ENCODE assay signal across 8 mouse cellular contexts in genomic region chr17:35860831-35861197, GRCm38 (mm10). TPM values are rescaled to one million over a fixed set of nuclear protein-coding genes. Genes with fewer than 3 reads are reported as not detected.
DNase-seq lines count a peak whose midpoint lies in the region; ATAC-seq and TF ChIP-seq lines count a peak whose summit lies in the region.

No protein-coding gene starts in this region.

- DNase-seq in left cerebral cortex, adult 2 months (ENCODE audit: extremely low spot score in 1 of 2, low spot score in 2 of 2): no peak
- no peak for DNase-seq in left cerebral cortex, postnatal 36 days (ENCODE audit: low spot score in 2 of 2)
- no peak for DNase-seq in neural tube, embryonic 11.5 days (ENCODE audit: low spot score)
- DNase-seq in layer of hippocampus, postnatal 25 days (ENCODE audit: extremely low spot score in 1 of 2, low spot score in 1 of 2): no peak
- no peak for DNase-seq in left cerebral cortex, postnatal 4 days
- no peak for DNase-seq in left cerebral cortex, adult 18-20 months (ENCODE audit: low spot score in 2 of 2)

- H3K27ac ChIP-seq in left cerebral cortex, adult 2 months: peak overlapping the region; percentile 51
- H3K27ac ChIP-seq in embryonic facial prominence, embryonic 15.5 days (replicated peaks): peak overlapping the region; percentile 97
- no peak overlapping the region for H3K27ac ChIP-seq in intestine, postnatal 0 days (ENCODE audit: low read depth, low read length)
- H3K27ac ChIP-seq in neural tube, embryonic 11.5 days (ENCODE audit: low read depth, low read length): peak overlapping the region; percentile 73; the same call in 1 of the 2 replicates

- no peak for ATAC-seq in embryonic facial prominence, embryonic 15.5 days (ENCODE audit: insufficient number of reproducible peaks, low FRiP score, low TSS enrichment, low read depth)
- ATAC-seq in intestine, postnatal 0 days: no peak
- ATAC-seq in neural tube, embryonic 11.5 days (ENCODE audit: insufficient read depth, low FRiP score, low TSS enrichment): no peak

- no peak for TF ChIP-seq CTCF in left cerebral cortex, adult 2 months (IDR thresholded peaks at IDR 0.05)
- TF ChIP-seq CTCF in intestine, postnatal 0 days (IDR thresholded peaks at IDR 0.05; ENCODE audit: low read depth): no peak

- H3K4me2 ChIP-seq in embryonic facial prominence, embryonic 15.5 days (replicated peaks): peak overlapping the region; percentile 67
- H3K4me2 ChIP-seq in intestine, postnatal 0 days (replicated peaks; ENCODE audit: low read depth): peak overlapping the region; percentile 81
- peak overlapping the region; percentile 57 for H3K4me2 ChIP-seq in neural tube, embryonic 11.5 days (ENCODE audit: low read depth)

- no peaks in the 10 kb centered on the region for H3K9me3 ChIP-seq in embryonic facial prominence, embryonic 15.5 days (replicated peaks)
- H3K9me3 ChIP-seq in intestine, postnatal 0 days (ENCODE audit: control insufficient read depth): no peaks in the 10 kb centered on the region
- no peaks in the 10 kb centered on the region for H3K9me3 ChIP-seq in neural tube, embryonic 11.5 days (ENCODE audit: control insufficient read depth, low read length)

- WGBS in embryonic facial prominence, embryonic 15.5 days: 2% methylated on average over 12 of the region's 12 CpGs
- 6% methylated on average over 12 of the region's 12 CpGs for WGBS in intestine, postnatal 0 days
- 6% methylated on average over 12 of the region's 12 CpGs for WGBS in neural tube, embryonic 11.5 days

- H3K9ac ChIP-seq in embryonic facial prominence, embryonic 15.5 days: peak overlapping the region; percentile 79
- peak overlapping the region; percentile 53 for H3K9ac ChIP-seq in intestine, postnatal 0 days (ENCODE audit: low read depth, low read length)
- no peak overlapping the region; the same call in 1 of the 2 replicates for H3K9ac ChIP-seq in neural tube, embryonic 11.5 days (ENCODE audit: low read length)

- no peaks in the 10 kb centered on the region for H3K27me3 ChIP-seq in embryonic facial prominence, embryonic 15.5 days
- no peaks in the 10 kb centered on the region for H3K27me3 ChIP-seq in intestine, postnatal 0 days (replicated peaks; ENCODE audit: control insufficient read depth, insufficient read depth, low read length)
- H3K27me3 ChIP-seq in neural tube, embryonic 11.5 days (ENCODE audit: control insufficient read depth, insufficient read depth, low read length): no peaks in the 10 kb centered on the region

- intact Hi-C loops in left cerebral cortex, adult 2 months (cut with DNase I): loop anchor here (2.0 kb wide), 1 partner anchor 20 kb away; the partner anchor contains the start of gene Mdc1
- intact Hi-C loops in left cerebral cortex, postnatal 36 days (cut with DNase I): no loop called here
- intact Hi-C loops in left cerebral cortex, postnatal 4 days (cut with DNase I): no loop called here

- peaks cover 31% of the 10 kb centered on the region for H3K4me1 ChIP-seq in embryonic facial prominence, embryonic 15.5 days
- no peaks in the 10 kb centered on the region for H3K4me1 ChIP-seq in intestine, postnatal 0 days (replicated peaks; ENCODE audit: control insufficient read depth, insufficient read depth, low read length)
- H3K4me1 ChIP-seq in neural tube, embryonic 11.5 days (ENCODE audit: control insufficient read depth, insufficient read depth, low read length): no peaks in the 10 kb centered on the region; the same call in 1 of the 2 replicates

- peaks cover 16% of the 10 kb centered on the region for H3K36me3 ChIP-seq in embryonic facial prominence, embryonic 15.5 days
- peaks cover 9% of the 10 kb centered on the region; the same call in 1 of the 2 replicates for H3K36me3 ChIP-seq in intestine, postnatal 0 days (ENCODE audit: control insufficient read depth, insufficient read depth)
- H3K36me3 ChIP-seq in neural tube, embryonic 11.5 days (ENCODE audit: control insufficient read depth, insufficient read depth, low read length): 0 out of 2 replicates have a peak, but pooled peaks cover 3% of the 10 kb centered on the region

- peak overlapping the region; percentile 97 for H3K4me3 ChIP-seq in left cerebral cortex, adult 2 months
- H3K4me3 ChIP-seq in embryonic facial prominence, embryonic 15.5 days (replicated peaks): peak overlapping the region; percentile 92
- peak overlapping the region; percentile 73 for H3K4me3 ChIP-seq in intestine, postnatal 0 days (ENCODE audit: low read depth, low read length)
- H3K4me3 ChIP-seq in neural tube, embryonic 11.5 days (ENCODE audit: low read depth, low read length): peak overlapping the region; percentile 57

RNA-seq across cellular contexts. Expression of gene Nrm, which starts 0.3 kb away (rescaled TPM):
- total RNA-seq in left cerebral cortex, adult 2 months (2021): 1 to 10 TPM; 2.1 to 4.1 TPM
- total RNA-seq in left cerebral cortex, postnatal 36 days (2021): 1 to 10 TPM; 2.3 to 3.1 TPM
- polyA plus RNA-seq in embryonic facial prominence, embryonic 15.5 days (2015; fragmentation: Nextera tagmentation; extraction: Ambion mirVana): 53.2 and 55.2 TPM in 2 replicates
- 19.8 and 20.6 TPM in 2 replicates for polyA plus RNA-seq in intestine, postnatal 0 days (2015; fragmentation: Nextera tagmentation; extraction: Ambion mirVana)
- 47.3 and 50.3 TPM in 2 replicates for polyA plus RNA-seq in neural tube, embryonic 11.5 days (2014; fragmentation: Nextera tagmentation; extraction: Ambion mirVana)
- total RNA-seq in layer of hippocampus, postnatal 25 days (2021): 1 to 10 TPM; 2.1 to 3.5 TPM
- total RNA-seq in left cerebral cortex, postnatal 4 days (2021): 1 to 10 TPM; 6.1 to 7.0 TPM
- 1 to 10 TPM; 2.0 to 2.6 TPM for total RNA-seq in left cerebral cortex, adult 18-20 months (2021)

RNA-seq across cellular contexts. Expression of gene Ppp1r18, which starts 4.6 kb away (rescaled TPM):
- 10 to 100 TPM in 1 of 2 experiments, 1 to 10 TPM in 1; 8.5 to 10.8 TPM for total RNA-seq in left cerebral cortex, adult 2 months (2021)
- 1 to 10 TPM; 9.2 to 9.3 TPM for total RNA-seq in left cerebral cortex, postnatal 36 days (2021)
- polyA plus RNA-seq in embryonic facial prominence, embryonic 15.5 days (2015; fragmentation: Nextera tagmentation; extraction: Ambion mirVana): 28.5 and 30.3 TPM in 2 replicates
- 15.2 and 15.6 TPM in 2 replicates for polyA plus RNA-seq in intestine, postnatal 0 days (2015; fragmentation: Nextera tagmentation; extraction: Ambion mirVana)
- 34.9 and 39.3 TPM in 2 replicates for polyA plus RNA-seq in neural tube, embryonic 11.5 days (2014; fragmentation: Nextera tagmentation; extraction: Ambion mirVana)
- total RNA-seq in layer of hippocampus, postnatal 25 days (2021): 10 to 100 TPM in 1 of 2 experiments, 1 to 10 TPM in 1; 9.5 to 10.5 TPM
- 10 to 100 TPM; 43.3 to 52.7 TPM for total RNA-seq in left cerebral cortex, postnatal 4 days (2021)
- total RNA-seq in left cerebral cortex, adult 18-20 months (2021): 1 to 10 TPM; 8.9 to 9.1 TPM

RNA-seq across cellular contexts. Expression of gene Dhx16, which starts 18.8 kb away (rescaled TPM):
- 10 to 100 TPM; 30.0 to 39.7 TPM for total RNA-seq in left cerebral cortex, adult 2 months (2021)
- 10 to 100 TPM; 26.0 to 32.0 TPM for total RNA-seq in left cerebral cortex, postnatal 36 days (2021)
- polyA plus RNA-seq in embryonic facial prominence, embryonic 15.5 days (2015; fragmentation: Nextera tagmentation; extraction: Ambion mirVana): 40.7 and 50.6 TPM in 2 replicates
- 17.2 and 18.1 TPM in 2 replicates for polyA plus RNA-seq in intestine, postnatal 0 days (2015; fragmentation: Nextera tagmentation; extraction: Ambion mirVana)
- 42.9 and 51.3 TPM in 2 replicates for polyA plus RNA-seq in neural tube, embryonic 11.5 days (2014; fragmentation: Nextera tagmentation; extraction: Ambion mirVana)
- 10 to 100 TPM; 25.5 to 29.9 TPM for total RNA-seq in layer of hippocampus, postnatal 25 days (2021)
- 10 to 100 TPM; 37.4 to 38.8 TPM for total RNA-seq in left cerebral cortex, postnatal 4 days (2021)
- total RNA-seq in left cerebral cortex, adult 18-20 months (2021): 10 to 100 TPM; 30.6 to 32.3 TPM

RNA-seq across cellular contexts. Expression of gene Mdc1, which starts 19.5 kb away (rescaled TPM):
- 10 to 100 TPM; 14.6 to 17.8 TPM for total RNA-seq in left cerebral cortex, adult 2 months (2021)
- 10 to 100 TPM; 16.5 to 16.9 TPM for total RNA-seq in left cerebral cortex, postnatal 36 days (2021)
- 12.0 and 16.1 TPM in 2 replicates for polyA plus RNA-seq in embryonic facial prominence, embryonic 15.5 days (2015; fragmentation: Nextera tagmentation; extraction: Ambion mirVana)
- polyA plus RNA-seq in intestine, postnatal 0 days (2015; fragmentation: Nextera tagmentation; extraction: Ambion mirVana): 2.3 and 2.7 TPM in 2 replicates
- 15.0 and 18.3 TPM in 2 replicates for polyA plus RNA-seq in neural tube, embryonic 11.5 days (2014; fragmentation: Nextera tagmentation; extraction: Ambion mirVana)
- 10 to 100 TPM; 12.1 to 16.5 TPM for total RNA-seq in layer of hippocampus, postnatal 25 days (2021)
- total RNA-seq in left cerebral cortex, postnatal 4 days (2021): 10 to 100 TPM; 30.1 to 30.4 TPM
- total RNA-seq in left cerebral cortex, adult 18-20 months (2021): 10 to 100 TPM; 17.6 to 17.7 TPM

RNA-seq across cellular contexts. Expression of gene Tubb5, which starts 22.7 kb away (rescaled TPM):
- total RNA-seq in left cerebral cortex, adult 2 months (2021): 100 to 1,000 TPM; 417 to 433 TPM
- 100 to 1,000 TPM; 441 to 478 TPM for total RNA-seq in left cerebral cortex, postnatal 36 days (2021)
- 823 TPM in 2 replicates for polyA plus RNA-seq in embryonic facial prominence, embryonic 15.5 days (2015; fragmentation: Nextera tagmentation; extraction: Ambion mirVana)
- 233 and 240 TPM in 2 replicates for polyA plus RNA-seq in intestine, postnatal 0 days (2015; fragmentation: Nextera tagmentation; extraction: Ambion mirVana)
- 1,543 and 1,545 TPM in 2 replicates for polyA plus RNA-seq in neural tube, embryonic 11.5 days (2014; fragmentation: Nextera tagmentation; extraction: Ambion mirVana)
- total RNA-seq in layer of hippocampus, postnatal 25 days (2021): 100 to 1,000 TPM; 381 to 413 TPM
- total RNA-seq in left cerebral cortex, postnatal 4 days (2021): 1,000 to 10,000 TPM; 2,525 to 2,580 TPM
- 100 to 1,000 TPM; 442 to 465 TPM for total RNA-seq in left cerebral cortex, adult 18-20 months (2021)
